Mouse (Mus musculus) kidney, adult 2 months (tissue): ENCODE data around the gene Scpep1.

Source experiments
- CTCF ChIP-seq: fragments of 200-500 bp; conservative IDR thresholded peaks from 2 replicates; pipeline ENCODE4 v1.5.1; 2011; ENCODE audit warnings: low read depth, mild to moderate bottlenecking, control low read depth, low read length, moderate library complexity, mixed read lengths; ENCODE audit not compliant: insufficient read depth, insufficient read length
- POLR2A ChIP-seq: fragments of 200-500 bp; IDR thresholded peaks from one replicate; pipeline ENCODE4 v1.6.1; 2011; ENCODE audit warnings: low read depth, low read length, control low read depth

DNA sequence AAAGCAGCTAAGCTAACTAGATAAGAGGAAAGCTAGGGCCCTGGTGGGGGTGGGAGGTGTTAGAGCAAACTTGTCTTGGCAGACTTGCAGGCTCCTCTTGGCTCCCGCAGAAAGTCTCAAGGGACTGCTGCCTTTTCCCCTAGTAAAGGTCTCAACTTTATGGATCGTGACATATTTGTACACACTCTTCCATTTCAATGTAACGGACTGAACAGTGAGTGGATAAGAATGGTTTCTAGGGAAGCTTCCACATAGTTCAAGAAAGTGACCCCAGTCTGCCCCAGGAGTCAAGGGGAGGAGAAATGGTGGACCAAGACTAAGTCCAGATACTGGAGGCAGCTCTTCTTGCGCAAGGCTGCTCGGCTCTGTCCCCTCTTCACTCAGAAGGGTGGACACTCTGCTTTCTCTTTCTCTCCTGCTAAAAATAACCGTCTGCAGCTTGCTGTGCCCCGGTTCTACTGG lies 53.9 kb downstream of the Scpep1 start:
- TF ChIP-seq POLR2A (no peak), CTCF (no peak)
